Mouse (Mus musculus) hindbrain, postnatal 0 days (tissue): ENCODE results near the gene 2010111I01Rik. TPM values are rescaled to one million over a fixed set of nuclear protein-coding genes. Genes with fewer than 3 reads are reported as not detected.

ENCODE experiments used
- ATAC-seq: fragments of 200-750 bp; cut with Nextera tagmentation; 2 replicates; pipeline ENCODE4 v1.8.0; 2017; ENCODE audit warnings: mild to moderate bottlenecking, moderate TSS enrichment, moderate library complexity
- DNase-seq: peaks from one replicate; pipeline ENCODE4 v3.0.0-alpha.2; 2015; ENCODE audit warnings: low spot score
- H3K27ac ChIP-seq: fragments of 300-500 bp; sonication (generic); 2 replicates; pipeline ENCODE4 v1.5.1; 2014; ENCODE audit warnings: mild to moderate bottlenecking
- H3K27me3 ChIP-seq: fragments of 300-500 bp; sonication (generic); 2 replicates; pipeline ENCODE4 v1.6.1; 2014; ENCODE audit warnings: low read length, mixed read lengths; ENCODE audit not compliant: insufficient read depth
- H3K36me3 ChIP-seq: fragments of 300-500 bp; sonication (generic); 2 replicates; pipeline ENCODE4 v1.6.1; 2014; ENCODE audit warnings: low read length, mixed read lengths; ENCODE audit not compliant: insufficient read depth
- H3K4me1 ChIP-seq: fragments of 300-500 bp; sonication (generic); 2 replicates; pipeline ENCODE4 v1.6.1; 2014; ENCODE audit warnings: antibody characterized with exemption, low read length, mixed read lengths; ENCODE audit not compliant: insufficient read depth
- H3K4me2 ChIP-seq: fragments of 300-500 bp; sonication (generic); 2 replicates; pipeline ENCODE4 v1.6.1; 2014; ENCODE audit warnings: low read depth, mild to moderate bottlenecking, low read length, moderate library complexity, mixed read lengths
- H3K4me3 ChIP-seq: fragments of 300-500 bp; sonication (generic); 2 replicates; pipeline ENCODE4 v1.5.1; 2014; ENCODE audit warnings: low read length
- H3K9ac ChIP-seq: fragments of 300-500 bp; sonication (generic); replicated peaks from 2 replicates; pipeline ENCODE4 v1.6.1; 2014; ENCODE audit warnings: mild to moderate bottlenecking, low read length, moderate library complexity, mixed read lengths
- H3K9me3 ChIP-seq: fragments of 300-500 bp; sonication (generic); 2 replicates; pipeline ENCODE4 v1.6.1; 2016; ENCODE audit warnings: low read length, mixed read lengths
- CTCF ChIP-seq: IDR thresholded peaks from 2 replicates; pipeline ENCODE4 v1.5.1; 2016; ENCODE audit warnings: antibody characterized with exemption, control low read depth, low read depth
- WGBS: fragments of 180-500 bp; shearing (Covaris S2); extraction: QIAGEN DNeasy Blood & Tissue Kit; methylation state at CpG from one replicate; pipeline ENCODE4 v1.1.7; 2014; 5-methylcytosine and 5-hydroxymethylcytosine counted together
- polyA plus RNA-seq: library from polyadenylated mRNA; unstranded; fragments of >200 nt; fragmentation: Nextera tagmentation; extraction: Ambion mirVana; gene quantifications from 2 replicates; pipeline ENCODE4 v1.2.1, GENCODE M21; 2015
- total RNA-seq: library from RNA; depleted of rRNA; stranded (reverse); fragments of >200 nt; gene quantifications from 2 replicates; pipeline ENCODE4 v1.2.3, GENCODE M21; 2014; rRNA removed

2010111I01Rik gene
- total RNA-seq, result 29.8 and 35.3 TPM in 2 replicates
- polyA plus RNA-seq, result 15.9 and 18.6 TPM in 2 replicates

DNA sequence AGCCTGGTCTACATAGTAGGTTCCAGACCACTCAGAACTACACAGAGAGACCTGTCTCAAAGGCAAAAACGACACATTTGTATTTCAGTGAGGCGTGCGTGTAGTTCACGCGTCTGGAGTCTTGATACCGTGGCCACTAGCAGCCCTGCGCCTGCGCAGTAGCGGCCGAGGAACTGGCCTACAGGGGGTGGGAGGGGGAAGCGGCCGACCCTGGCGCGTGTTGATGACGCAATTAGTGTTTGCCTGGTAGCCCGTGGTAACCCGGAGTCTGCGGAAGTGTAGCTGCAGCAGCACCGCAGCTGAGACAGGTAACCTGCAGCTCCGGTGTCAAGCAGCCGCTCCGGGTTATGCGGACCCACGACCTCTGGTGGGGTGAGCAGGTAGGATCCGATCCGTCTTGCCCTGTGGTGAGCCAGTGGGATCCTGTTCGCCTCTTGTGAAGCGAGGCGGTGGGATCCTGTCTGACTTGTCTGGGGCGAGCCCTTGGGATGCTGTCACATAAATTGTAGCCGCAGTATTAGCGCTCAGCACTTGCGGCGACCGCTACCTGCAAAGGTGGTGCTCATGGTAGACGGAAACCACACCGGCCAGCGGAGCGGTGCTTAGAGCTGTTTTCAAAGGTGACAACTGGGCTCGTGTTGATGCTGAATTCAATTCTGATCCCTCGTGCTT is at the start of gene 2010111I01Rik:
Gene 2010111I01Rik, plus strand, starts transcription at position 254 of the 672 bp plus-strand sequence.
- TF ChIP-seq CTCF, result peak; percentile 69
- WGBS, result under 1% methylated on average over 41 of the region's 41 CpGs
- Histone ChIP-seq H3K36me3 (no peaks in the 10 kb centered on the region), H3K4me1 (0 out of 2 replicates have a peak, but pooled peaks cover 3% of the 10 kb centered on the region), H3K9me3 (no peaks in the 10 kb centered on the region), H3K4me2 (peak within 1 kb of the TSS; percentile 78), H3K9ac (peak within 1 kb of the TSS; percentile 43), H3K27me3 (no peaks in the 10 kb centered on the region), H3K27ac (peak within 1 kb of the TSS; percentile 59; the same call in 1 of the 2 replicates), H3K4me3 (peak within 1 kb of the TSS; percentile 54)
- peak; percentile 96 for ATAC-seq
- DNase-seq, result peak; percentile 99

DNA sequence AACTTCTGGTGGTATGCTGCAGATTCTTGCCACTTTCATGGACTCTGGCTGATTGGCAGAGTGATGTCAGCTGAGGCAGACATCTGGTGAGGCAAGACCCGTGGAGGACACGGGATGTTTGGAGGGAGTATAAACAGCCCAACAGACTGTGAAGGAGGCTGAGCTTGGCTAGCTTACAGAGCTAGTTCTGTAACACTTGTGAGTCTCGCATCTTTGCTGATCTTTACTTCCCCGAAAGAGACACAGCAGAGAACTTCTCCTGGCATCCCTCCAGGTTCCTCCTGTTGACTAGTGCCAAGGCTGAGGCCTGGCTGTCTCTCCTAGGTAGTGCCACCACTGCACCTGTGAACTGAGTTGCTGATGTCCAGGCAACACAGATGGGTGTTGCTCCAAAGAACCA is 48.0 kb upstream of the 2010111I01Rik start:
- no peak for TF ChIP-seq CTCF
- 45% methylated on average over 4 of the region's 4 CpGs for WGBS
- Histone ChIP-seq H3K4me1 (no peaks in the 10 kb centered on the region), H3K36me3 (no peaks in the 10 kb centered on the region), H3K9me3 (no peaks in the 10 kb centered on the region), H3K9ac (no peak overlapping the region), H3K4me2 (no peak overlapping the region), H3K4me3 (no peak overlapping the region), H3K27ac (no peak overlapping the region), H3K27me3 (no peaks in the 10 kb centered on the region)
- DNase-seq (no peak), ATAC-seq (no peak)

DNA sequence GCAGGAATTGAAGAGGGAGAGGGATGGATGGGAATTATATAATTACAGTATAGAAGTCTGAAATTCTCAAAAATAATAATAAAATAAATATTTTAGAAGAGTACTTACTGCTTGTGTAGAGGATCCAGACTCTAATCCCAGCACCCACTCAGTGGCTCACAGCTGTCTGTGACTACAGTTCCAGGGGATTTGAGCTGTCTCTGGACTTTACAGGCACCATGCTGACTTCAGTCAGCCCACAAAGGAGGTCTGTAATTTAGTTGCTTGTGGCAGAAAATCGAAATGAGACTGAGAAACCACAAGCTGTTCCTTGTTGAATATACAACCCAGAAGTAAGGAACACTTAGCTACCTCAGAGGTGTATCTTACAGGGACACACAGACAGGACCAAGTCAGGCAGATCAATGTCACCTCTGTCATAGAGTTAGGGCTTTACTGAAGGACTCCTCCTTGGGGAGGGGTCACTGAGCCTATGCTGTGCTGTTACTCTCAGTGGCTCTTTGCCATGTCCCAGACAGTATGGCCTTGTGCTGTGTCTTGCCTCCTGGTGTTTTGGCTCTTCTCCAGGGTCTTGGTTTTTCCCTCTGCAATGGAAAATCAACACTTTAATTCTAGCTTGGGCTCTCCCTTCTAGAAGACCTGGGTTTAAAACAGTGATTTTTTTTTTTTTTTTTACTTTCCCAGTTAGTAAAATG is 47.1 kb upstream of the 2010111I01Rik start:
- no peak overlapping the region for H3K4me3 ChIP-seq
- peak overlapping the region; percentile 27; the same call in 1 of the 2 replicates for H3K27ac ChIP-seq
- no peaks in the 10 kb centered on the region for H3K36me3 ChIP-seq
- no peak overlapping the region for H3K9ac ChIP-seq
- H3K9me3 ChIP-seq, result no peaks in the 10 kb centered on the region
- 21% methylated on average over 1 of the region's 1 CpGs for WGBS
- TF ChIP-seq CTCF, result no peak
- DNase-seq, result peak; percentile 77
- no peaks in the 10 kb centered on the region for H3K27me3 ChIP-seq
- ATAC-seq, result peak; percentile 83
- no peak overlapping the region for H3K4me2 ChIP-seq
- no peaks in the 10 kb centered on the region for H3K4me1 ChIP-seq

DNA sequence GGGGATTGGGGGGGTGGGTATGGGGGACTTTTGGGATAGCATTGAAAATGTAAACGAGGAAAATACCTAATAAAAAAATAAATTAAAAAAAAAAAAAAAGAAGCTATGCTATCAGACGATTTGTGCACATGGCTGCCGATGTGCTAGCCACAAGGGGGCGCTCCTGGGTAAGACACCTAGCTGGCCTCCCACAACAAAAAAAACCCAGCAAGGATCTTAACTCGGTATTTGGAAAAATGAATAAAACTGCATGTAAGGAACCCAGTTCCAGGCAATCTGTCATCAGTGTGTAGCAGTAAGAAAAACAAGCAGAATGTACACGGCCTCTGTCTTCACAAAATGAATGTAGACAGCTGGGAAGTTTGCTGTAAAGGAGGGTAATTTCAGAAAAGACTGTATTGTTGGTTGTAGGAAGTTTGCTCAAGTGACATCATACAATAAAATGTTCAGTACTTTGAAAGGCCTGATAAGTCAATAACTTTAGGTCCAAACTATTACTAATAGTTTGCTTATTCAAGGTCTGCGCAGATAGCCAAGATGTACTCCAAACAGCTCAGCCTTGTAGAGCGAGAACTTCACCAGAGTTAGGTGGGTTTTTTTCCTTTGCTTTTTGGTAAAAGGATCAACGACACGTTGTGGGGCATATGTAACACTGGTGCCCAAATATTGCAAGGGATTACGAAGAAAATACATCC is 44.9 kb upstream of the 2010111I01Rik start:
- Histone ChIP-seq H3K4me3 (no peak overlapping the region), H3K36me3 (no peaks in the 10 kb centered on the region)

DNA sequence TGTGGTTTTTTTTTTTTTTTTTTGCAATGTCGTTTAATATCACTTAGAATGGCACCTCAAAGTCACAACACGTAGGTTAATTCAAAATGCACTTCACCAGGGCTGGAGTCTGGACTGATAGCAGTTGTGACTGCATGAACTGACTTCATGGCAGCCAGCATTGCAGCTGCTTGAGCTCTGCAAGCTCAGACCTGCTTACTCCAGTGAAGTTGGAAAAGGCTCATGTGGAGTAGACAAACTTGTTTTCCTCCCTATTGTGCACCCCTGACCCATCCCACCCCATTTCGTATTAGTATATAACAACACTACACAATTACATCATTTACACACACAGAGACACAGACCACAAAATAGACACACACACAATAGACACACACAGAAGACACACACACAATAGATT is 42.0 kb upstream of the 2010111I01Rik start:
- no peaks in the 10 kb centered on the region for H3K27me3 ChIP-seq
- no peak for ATAC-seq
- H3K9me3 ChIP-seq, result no peaks in the 10 kb centered on the region
- H3K4me2 ChIP-seq, result no peak overlapping the region
- H3K4me3 ChIP-seq, result no peak overlapping the region
- TF ChIP-seq CTCF, result no peak
- no peak overlapping the region for H3K9ac ChIP-seq
- H3K27ac ChIP-seq, result no peak overlapping the region
- WGBS, result 85% methylated on average over 3 of the region's 3 CpGs
- no peak for DNase-seq
- no peaks in the 10 kb centered on the region for H3K4me1 ChIP-seq
- no peaks in the 10 kb centered on the region for H3K36me3 ChIP-seq

More for the DNA sequence above, 44.9 kb upstream of the 2010111I01Rik start:
- Histone ChIP-seq H3K4me2 (no peak overlapping the region), H3K27ac (no peak overlapping the region), H3K27me3 (no peaks in the 10 kb centered on the region), H3K4me1 (no peaks in the 10 kb centered on the region), H3K9ac (no peak overlapping the region), H3K9me3 (no peaks in the 10 kb centered on the region)
- no peak for ATAC-seq
- DNase-seq, result peak; percentile 86
- 39% methylated on average over 11 of the region's 11 CpGs for WGBS
- peak; percentile 79 for TF ChIP-seq CTCF

DNA sequence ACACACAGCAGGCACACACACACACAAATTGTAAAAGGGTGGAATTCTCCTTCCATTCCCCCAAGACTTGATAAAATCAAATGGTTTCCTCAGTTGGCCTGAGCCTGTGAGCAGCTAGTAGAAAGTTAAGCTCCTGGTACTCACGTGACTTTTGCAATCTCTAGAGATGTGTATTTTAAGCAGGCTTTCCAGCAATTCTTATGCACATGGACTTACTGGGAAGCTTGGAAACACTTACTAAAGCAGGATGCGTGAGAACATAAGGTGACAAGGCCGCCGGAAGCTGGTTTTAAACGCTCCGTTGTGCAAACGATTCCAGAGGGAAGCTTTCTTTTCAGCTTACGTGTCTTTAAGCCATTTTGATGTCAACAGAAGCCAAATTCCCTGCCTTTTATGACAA is 41.5 kb upstream of the 2010111I01Rik start:
- H3K36me3 ChIP-seq, result no peaks in the 10 kb centered on the region
- WGBS, result 78% methylated on average over 8 of the region's 8 CpGs

More for the DNA sequence above, 41.5 kb upstream of the 2010111I01Rik start:
- no peaks in the 10 kb centered on the region for H3K4me1 ChIP-seq
- H3K27ac ChIP-seq, result no peak overlapping the region
- no peak overlapping the region for H3K4me3 ChIP-seq
- ATAC-seq (no peak), DNase-seq (no peak)
- no peak for TF ChIP-seq CTCF
- H3K9ac ChIP-seq, result no peak overlapping the region
- H3K4me2 ChIP-seq, result no peak overlapping the region
- H3K27me3 ChIP-seq, result no peaks in the 10 kb centered on the region
- no peaks in the 10 kb centered on the region for H3K9me3 ChIP-seq
